Mouse (Mus musculus): ENCODE data around the gene Sidt1. TPM values are rescaled to one million over a fixed set of nuclear protein-coding genes. Genes with fewer than 3 reads are reported as not detected.
"Not testable (repeated sequence)": the region's sequence is repeated elsewhere in the genome, so short reads cannot be mapped to it uniquely, and the experiment has no call there.

Sidt1 gene
- polyA plus RNA-seq, 1 experiment from 2014 or later, result 3.3 TPM

GRCm38 (mm10) chr16:44293960-44294359 is 39.0 kb downstream of the Sidt1 start:
- Histone ChIP-seq H3K4me2 (replicated peaks) (no peak overlapping the region), H3K27me3 (no peaks in the 10 kb centered on the region), H3K9me3 (no peaks in the 10 kb centered on the region), H3K9ac (replicated peaks) (no peak overlapping the region), H3K27ac (no peak overlapping the region), H3K4me3 (replicated peaks) (no peak overlapping the region), H3K36me3 (no peaks in the 10 kb centered on the region), H3K4me1 (replicated peaks) (no peaks in the 10 kb centered on the region)
- no peak for ATAC-seq

GRCm38 (mm10) chr16:44292681-44293080 is 40.3 kb downstream of the Sidt1 start:
- not testable (repeated sequence) for H3K27ac ChIP-seq; H3K9ac ChIP-seq (replicated peaks); H3K4me1 ChIP-seq (replicated peaks); H3K36me3 ChIP-seq; H3K27me3 ChIP-seq; H3K4me3 ChIP-seq (replicated peaks); H3K9me3 ChIP-seq; ATAC-seq; H3K4me2 ChIP-seq (replicated peaks)
- WGBS, result 99% methylated on average over 2 of the region's 2 CpGs

GRCm38 (mm10) chr16:44289004-44289648 is 43.9 kb downstream of the Sidt1 start:
- Histone ChIP-seq H3K27ac (no peak overlapping the region), H3K4me1 (replicated peaks) (no peaks in the 10 kb centered on the region), H3K9me3 (no peaks in the 10 kb centered on the region), H3K9ac (replicated peaks) (no peak overlapping the region), H3K4me2 (replicated peaks) (no peak overlapping the region), H3K27me3 (no peaks in the 10 kb centered on the region), H3K36me3 (no peaks in the 10 kb centered on the region), H3K4me3 (replicated peaks) (no peak overlapping the region)
- no peak for ATAC-seq
- WGBS, result 85% methylated on average over 4 of the region's 4 CpGs

GRCm38 (mm10) chr16:44287356-44287950 is 45.5 kb downstream of the Sidt1 start:
- Histone ChIP-seq H3K36me3 (no peaks in the 10 kb centered on the region), H3K4me3 (replicated peaks) (no peak overlapping the region), H3K27me3 (no peaks in the 10 kb centered on the region), H3K9ac (replicated peaks) (no peak overlapping the region), H3K27ac (no peak overlapping the region), H3K4me2 (replicated peaks) (no peak overlapping the region), H3K4me1 (replicated peaks) (no peaks in the 10 kb centered on the region), H3K9me3 (no peaks in the 10 kb centered on the region)
- ATAC-seq, result no peak
- WGBS, result 69% methylated on average over 7 of the region's 7 CpGs

- no peak overlapping the region for H3K4me3 ChIP-seq (replicated peaks)
- no peak for ATAC-seq
- no peaks in the 10 kb centered on the region for H3K9me3 ChIP-seq
- H3K27me3 ChIP-seq, result no peaks in the 10 kb centered on the region
- 79% methylated on average over 5 of the region's 5 CpGs for WGBS
- no peak overlapping the region for H3K9ac ChIP-seq (replicated peaks)
- no peak overlapping the region for H3K4me2 ChIP-seq (replicated peaks)
- no peaks in the 10 kb centered on the region for H3K4me1 ChIP-seq (replicated peaks)
- H3K36me3 ChIP-seq, result no peaks in the 10 kb centered on the region
- H3K27ac ChIP-seq, result no peak overlapping the region
Observed at GRCm38 (mm10) chr16:44282614-44283325, 50.2 kb downstream of the Sidt1 start.

GRCm38 (mm10) chr16:44282036-44282435 is 51.0 kb downstream of the Sidt1 start:
- H3K27me3 ChIP-seq, result no peaks in the 10 kb centered on the region
- no peaks in the 10 kb centered on the region for H3K36me3 ChIP-seq
- H3K27ac ChIP-seq, result no peak overlapping the region
- no peak for ATAC-seq
- H3K4me2 ChIP-seq (replicated peaks), result no peak overlapping the region
- H3K4me1 ChIP-seq (replicated peaks), result no peaks in the 10 kb centered on the region
- 83% methylated on average over 3 of the region's 3 CpGs for WGBS
- H3K4me3 ChIP-seq (replicated peaks), result no peak overlapping the region
- H3K9me3 ChIP-seq, result no peaks in the 10 kb centered on the region
- H3K9ac ChIP-seq (replicated peaks), result no peak overlapping the region

GRCm38 (mm10) chr16:44280806-44281205 is 52.2 kb downstream of the Sidt1 start:
- Histone ChIP-seq H3K4me1 (replicated peaks) (no peaks in the 10 kb centered on the region), H3K4me2 (replicated peaks) (no peak overlapping the region), H3K4me3 (replicated peaks) (no peak overlapping the region), H3K36me3 (no peaks in the 10 kb centered on the region), H3K27ac (no peak overlapping the region), H3K9me3 (no peaks in the 10 kb centered on the region), H3K9ac (replicated peaks) (no peak overlapping the region), H3K27me3 (no peaks in the 10 kb centered on the region)
- 47% methylated on average over 2 of the region's 2 CpGs for WGBS
- ATAC-seq, result no peak

- no peak overlapping the region for H3K4me2 ChIP-seq (replicated peaks)
- ATAC-seq, result no peak
- H3K4me3 ChIP-seq (replicated peaks), result no peak overlapping the region
- H3K27me3 ChIP-seq, result no peaks in the 10 kb centered on the region
- no peaks in the 10 kb centered on the region for H3K36me3 ChIP-seq
- no peaks in the 10 kb centered on the region for H3K4me1 ChIP-seq (replicated peaks)
- H3K9me3 ChIP-seq, result no peaks in the 10 kb centered on the region
- no peak overlapping the region for H3K9ac ChIP-seq (replicated peaks)
- H3K27ac ChIP-seq, result no peak overlapping the region
- WGBS, result 94% methylated on average over 10 of the region's 10 CpGs
Observed at GRCm38 (mm10) chr16:44277212-44277611, 55.8 kb downstream of the Sidt1 start.

- Histone ChIP-seq H3K27ac (no peak overlapping the region), H3K9ac (replicated peaks) (no peak overlapping the region), H3K36me3 (no peaks in the 10 kb centered on the region), H3K4me1 (replicated peaks) (no peaks in the 10 kb centered on the region), H3K9me3 (no peaks in the 10 kb centered on the region), H3K27me3 (no peaks in the 10 kb centered on the region), H3K4me2 (replicated peaks) (no peak overlapping the region), H3K4me3 (replicated peaks) (no peak overlapping the region)
- no peak for ATAC-seq
- WGBS, result 86% methylated on average over 9 of the region's 9 CpGs
Observed at GRCm38 (mm10) chr16:44271371-44272038, 61.5 kb downstream of the Sidt1 start.

- no peak overlapping the region for H3K27ac ChIP-seq
- no peak overlapping the region for H3K4me2 ChIP-seq (replicated peaks)
- no peak overlapping the region for H3K4me3 ChIP-seq (replicated peaks)
- no peaks in the 10 kb centered on the region for H3K27me3 ChIP-seq
- 86% methylated on average over 5 of the region's 5 CpGs for WGBS
- no peaks in the 10 kb centered on the region for H3K4me1 ChIP-seq (replicated peaks)
- ATAC-seq, result no peak
- no peaks in the 10 kb centered on the region for H3K36me3 ChIP-seq
- no peak overlapping the region for H3K9ac ChIP-seq (replicated peaks)
- H3K9me3 ChIP-seq, result no peaks in the 10 kb centered on the region
Observed at GRCm38 (mm10) chr16:44270606-44271005, 62.4 kb downstream of the Sidt1 start.

GRCm38 (mm10) chr16:44269578-44269977 is 63.4 kb downstream of the Sidt1 start:
- H3K9ac ChIP-seq (replicated peaks), result no peak overlapping the region
- H3K36me3 ChIP-seq, result no peaks in the 10 kb centered on the region
- H3K27me3 ChIP-seq, result no peaks in the 10 kb centered on the region
- no peaks in the 10 kb centered on the region for H3K4me1 ChIP-seq (replicated peaks)
- ATAC-seq, result no peak
- WGBS, result 87% methylated on average over 6 of the region's 6 CpGs
- no peaks in the 10 kb centered on the region for H3K9me3 ChIP-seq
- H3K27ac ChIP-seq, result no peak overlapping the region
- no peak overlapping the region for H3K4me2 ChIP-seq (replicated peaks)
- H3K4me3 ChIP-seq (replicated peaks), result no peak overlapping the region

- no peak overlapping the region for H3K4me3 ChIP-seq (replicated peaks)
- H3K4me2 ChIP-seq (replicated peaks), result no peak overlapping the region
- no peak overlapping the region for H3K27ac ChIP-seq
- no peaks in the 10 kb centered on the region for H3K4me1 ChIP-seq (replicated peaks)
- WGBS, result 89% methylated on average over 7 of the region's 7 CpGs
- H3K36me3 ChIP-seq, result no peaks in the 10 kb centered on the region
- no peak for ATAC-seq
- no peaks in the 10 kb centered on the region for H3K9me3 ChIP-seq
- H3K27me3 ChIP-seq, result no peaks in the 10 kb centered on the region
- H3K9ac ChIP-seq (replicated peaks), result no peak overlapping the region
Observed at GRCm38 (mm10) chr16:44268541-44269215, 64.3 kb downstream of the Sidt1 start.

All from midbrain, embryonic 13.5 days (tissue).